Mouse (Mus musculus) large intestine, adult 2 months (tissue): ENCODE measurements around the gene Lrch3. TPM values are rescaled to one million over a fixed set of nuclear protein-coding genes. Genes with fewer than 3 reads are reported as not detected.

Experiments used
- polyA plus RNA-seq: library from polyadenylated mRNA; depleted of rRNA; stranded (reverse); fragments of >200 nt; gene quantifications from 2 replicates; pipeline ENCODE4 v1.2.3, GENCODE M21; 2012; rRNA removed

Gene Lrch3
- polyA plus RNA-seq, 1 experiment, result 9.1 TPM

Other genes starting within 250 kb of the Lrch3 start
- gene Muc4, start 178.2 kb upstream of the Lrch3 start, polyA plus RNA-seq, result 26.7 and 51.7 TPM in 2 replicates
- gene Muc20, start 116.7 kb upstream of the Lrch3 start, polyA plus RNA-seq, result 0.05 TPM in 1 of 2 replicates, not detected in the other
- 1.6 and 2.7 TPM in 2 replicates for gene Smbd1, start 103.6 kb upstream of the Lrch3 start, polyA plus RNA-seq
- 4.8 and 5.0 TPM in 2 replicates for gene Fyttd1, start 36.6 kb upstream of the Lrch3 start, polyA plus RNA-seq
- 21.7 and 28.2 TPM in 2 replicates for gene Rubcn, start 36.3 kb upstream of the Lrch3 start, polyA plus RNA-seq
- 0.21 and 0.40 TPM in 2 replicates for gene Iqcg, start 142.1 kb downstream of the Lrch3 start, polyA plus RNA-seq
- gene Rpl35a, start 142.4 kb downstream of the Lrch3 start, polyA plus RNA-seq, result 425 and 427 TPM in 2 replicates
- 1.0 and 3.2 TPM in 2 replicates for gene Lmln, start 148.4 kb downstream of the Lrch3 start, polyA plus RNA-seq